Mouse (Mus musculus) gastrocnemius, postnatal 10 days (tissue): ENCODE results near the gene Tesmin. TPM values are rescaled to one million over a fixed set of nuclear protein-coding genes. Genes with fewer than 3 reads are reported as not detected.

ENCODE experiments used
- DNase-seq: peaks from one replicate; pipeline ENCODE4 v3.0.0; 2021; ENCODE audit warnings: mixed read lengths
- long read RNA-seq, 2 experiments: library from polyadenylated mRNA; stranded (forward); transcript quantifications; one replicate each; pipeline ENCODE4 v2.0.0; 2021
- total RNA-seq, 2 experiments: library from RNA; stranded (reverse); gene quantifications; 2 replicates each; pipeline ENCODE4 v1.2.3; 2021

Gene Tesmin
- total RNA-seq, result under 1 TPM; 0.68 to 0.77 TPM
- long read RNA-seq, experiment 1, result 0 reads
- long read RNA-seq, experiment 2, result 0 reads

DNA sequence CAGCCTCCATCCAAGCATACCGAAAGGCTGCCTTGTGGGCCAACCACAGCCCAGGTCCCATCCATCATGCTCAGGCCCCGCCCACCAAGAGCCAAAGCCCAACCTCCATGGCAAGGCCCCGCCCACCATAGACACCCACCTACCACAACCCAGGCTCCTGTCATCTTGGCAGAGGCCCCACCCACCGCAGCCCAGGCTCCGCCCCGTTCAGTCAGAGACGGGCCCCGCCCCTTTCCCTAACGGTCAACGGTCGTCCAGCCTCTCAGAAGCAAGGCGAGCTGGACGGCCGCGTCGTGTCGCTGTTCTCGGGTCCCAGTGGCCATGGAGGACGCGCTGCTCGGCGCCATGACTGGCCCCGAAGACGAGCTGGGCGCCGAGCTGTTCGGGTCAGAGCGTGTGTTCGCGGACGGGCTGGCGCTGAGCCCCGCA lies at the start of gene Tesmin:
Gene Tesmin (plus strand): TSS at position 229 of the 429 bp plus-strand sequence.
- DNase-seq, result peak; percentile 91

DNA sequence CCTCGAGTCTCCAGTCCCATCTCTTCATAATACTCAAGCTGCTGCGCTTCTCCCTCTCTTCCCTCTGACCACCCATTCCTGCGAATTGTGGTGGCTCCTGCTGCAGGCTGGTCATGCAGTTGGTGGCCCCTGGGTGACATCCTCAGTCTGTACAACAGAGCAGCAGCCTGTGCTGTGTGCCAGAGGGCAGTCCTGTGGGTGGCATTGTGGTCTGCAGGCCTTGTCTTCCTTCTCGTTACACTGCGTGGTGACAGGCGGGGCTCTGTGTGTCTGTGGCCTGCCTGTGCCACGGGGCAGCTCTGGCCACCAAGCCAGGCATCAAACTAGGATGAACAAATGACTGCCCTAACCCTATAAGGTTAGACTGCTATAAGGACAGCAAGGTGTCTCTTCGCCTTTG lies 49.5 kb upstream of the Tesmin start:
- no peak for DNase-seq

DNA sequence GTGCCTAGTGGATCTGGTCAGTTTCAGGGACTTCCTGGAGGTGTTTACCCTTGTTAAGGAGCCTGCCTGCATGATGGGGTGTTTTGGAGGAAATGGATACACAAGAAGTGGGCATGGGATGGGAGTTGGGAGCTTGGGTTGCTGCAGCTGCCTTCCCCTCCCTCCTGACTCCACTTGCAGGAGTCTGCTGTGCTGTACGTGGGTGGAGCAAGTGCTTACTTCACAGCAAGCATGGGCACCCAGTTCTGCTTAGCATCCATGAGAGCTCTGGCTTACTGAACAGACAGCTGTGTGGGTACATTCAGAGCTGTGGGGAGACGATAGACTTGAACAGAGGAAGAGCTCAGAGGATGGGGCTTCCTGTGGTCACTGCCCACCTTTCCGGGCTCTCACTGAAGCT lies 47.6 kb upstream of the Tesmin start:
- DNase-seq, result no peak

DNA sequence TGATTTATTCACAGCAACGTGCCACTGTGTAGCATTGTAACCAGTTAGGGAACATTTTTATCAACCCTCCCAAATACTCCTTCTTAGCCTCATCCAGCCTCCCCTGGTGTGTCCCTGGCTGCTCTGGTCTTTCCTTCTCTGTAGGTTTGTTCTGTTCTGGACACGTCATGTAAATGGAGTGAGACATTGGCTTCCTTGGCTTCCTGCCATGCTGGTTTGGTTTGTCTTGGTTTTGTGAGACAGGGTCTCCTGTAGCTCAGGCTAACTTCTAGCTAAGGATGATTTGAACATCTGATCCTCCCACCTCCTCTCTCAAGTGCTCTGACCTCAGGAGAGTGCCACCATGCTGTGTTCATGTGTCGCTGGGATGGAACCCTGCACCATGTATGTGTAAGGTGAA lies 44.7 kb upstream of the Tesmin start:
- no peak for DNase-seq

DNA sequence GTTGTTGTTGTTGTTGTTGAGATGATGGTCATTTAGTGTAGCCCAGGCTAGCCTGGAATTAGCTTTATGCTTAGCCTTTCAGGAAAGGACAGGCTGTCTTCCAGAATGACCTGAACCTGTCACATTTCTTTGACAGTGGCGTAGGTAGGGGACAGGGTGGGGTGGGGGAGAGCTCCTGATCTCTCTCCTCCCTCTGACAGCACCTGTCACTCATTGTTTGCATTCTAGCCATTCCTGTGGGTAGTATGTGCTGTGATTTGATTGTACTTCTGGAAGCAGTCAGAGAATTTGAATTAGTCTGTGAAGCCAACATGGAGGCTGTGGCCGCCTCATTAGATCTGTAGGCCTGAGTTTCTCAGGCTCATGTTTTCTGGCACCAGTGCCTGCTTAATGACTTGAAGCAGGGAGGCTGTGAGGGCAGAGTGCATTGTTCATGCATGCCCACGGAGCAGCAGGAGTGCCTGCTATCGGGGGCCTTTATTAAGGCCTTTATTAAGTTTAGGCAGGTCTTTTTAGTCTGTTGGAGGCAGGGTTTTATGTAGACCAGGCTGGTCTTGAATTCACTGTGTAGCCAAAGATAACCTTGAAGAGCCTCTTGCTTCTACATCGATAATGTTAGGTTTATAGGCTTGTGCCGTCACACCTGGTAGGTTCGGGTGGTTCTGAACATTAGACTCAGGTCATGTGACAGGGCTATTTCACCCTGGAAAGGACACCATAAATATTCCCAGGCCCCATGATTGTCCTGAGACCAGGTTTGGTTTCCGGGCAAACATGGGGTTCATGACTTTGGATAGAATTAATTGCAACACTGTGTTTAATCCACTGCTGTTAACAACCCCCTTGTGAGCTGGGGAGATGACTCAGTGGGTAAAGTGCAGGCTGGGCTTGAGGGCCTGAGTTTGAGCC lies 43.8 kb upstream of the Tesmin start:
- DNase-seq, result no peak

DNA sequence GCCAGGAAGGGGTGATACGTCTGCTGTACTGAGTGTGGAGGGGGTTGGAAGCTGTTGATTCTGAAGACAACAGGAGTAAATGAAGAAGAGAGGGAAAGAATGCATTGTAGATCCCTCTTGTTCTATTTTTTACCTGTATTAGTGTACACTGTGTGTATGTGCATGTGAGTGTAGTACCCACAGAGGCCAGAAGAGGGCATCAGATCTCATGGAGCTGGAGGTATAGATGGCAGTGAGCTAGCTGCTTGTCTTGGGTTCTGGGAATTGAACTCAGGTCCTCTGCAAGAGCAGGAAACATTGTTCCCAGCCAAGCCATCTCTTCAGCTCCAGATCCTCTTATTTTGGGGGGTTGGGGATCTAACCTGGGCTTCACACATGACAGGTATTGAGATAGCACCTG lies 40.9 kb upstream of the Tesmin start:
- no peak for DNase-seq

DNA sequence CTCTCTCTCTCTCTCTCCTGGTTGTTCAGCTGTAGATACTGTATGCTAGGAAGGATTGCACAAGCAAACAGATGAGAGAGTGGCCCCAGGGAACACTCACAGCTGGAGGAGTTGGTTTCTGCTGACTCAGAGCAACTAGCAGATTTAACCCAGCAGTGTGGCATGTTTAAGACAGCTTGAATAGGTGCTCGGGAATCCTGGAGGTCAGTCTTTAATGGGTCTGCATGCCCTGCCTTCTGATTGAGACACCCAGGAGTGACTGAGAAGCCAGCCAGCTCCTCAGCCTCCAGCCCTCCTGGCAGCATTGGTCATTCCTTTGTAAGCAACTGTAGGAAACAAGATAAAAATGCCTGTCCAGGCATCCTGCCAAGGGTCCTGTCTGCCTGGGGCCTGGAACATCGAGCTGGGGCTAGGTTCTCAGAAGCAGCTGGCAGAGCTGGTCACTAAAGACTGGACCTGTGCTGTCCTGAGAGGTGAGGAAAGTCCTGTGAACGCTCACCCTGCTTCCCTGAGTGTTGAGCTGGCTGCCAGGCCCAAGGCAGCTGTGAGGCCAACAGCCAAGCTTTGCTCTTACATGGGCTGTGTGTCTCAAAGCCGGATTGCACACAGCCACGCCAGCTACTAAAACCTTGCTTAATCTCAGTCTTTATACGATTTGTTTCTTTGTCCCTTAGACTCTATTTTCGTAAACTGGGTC lies 35.1 kb upstream of the Tesmin start:
- peak; percentile 57 for DNase-seq

DNA sequence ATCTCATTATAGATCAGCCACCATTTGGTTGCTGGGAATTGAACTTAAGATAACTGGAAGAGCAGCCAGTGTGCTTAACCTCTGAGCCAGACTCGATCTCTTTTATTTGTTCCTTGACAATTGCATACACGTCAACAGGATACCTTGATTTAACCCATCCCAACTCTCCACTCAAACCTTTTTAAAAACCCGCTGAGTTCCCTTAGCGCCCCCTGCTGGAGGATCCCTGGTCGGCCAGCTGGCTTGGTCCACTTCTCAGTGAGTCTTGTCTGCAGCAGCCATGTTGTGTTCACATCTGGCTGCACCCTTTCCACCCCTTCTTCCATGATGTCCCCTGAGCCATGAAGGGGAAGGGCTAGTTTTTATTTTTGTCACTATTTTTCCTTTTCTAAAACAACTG lies 33.6 kb upstream of the Tesmin start:
- peak; percentile 65 for DNase-seq

DNA sequence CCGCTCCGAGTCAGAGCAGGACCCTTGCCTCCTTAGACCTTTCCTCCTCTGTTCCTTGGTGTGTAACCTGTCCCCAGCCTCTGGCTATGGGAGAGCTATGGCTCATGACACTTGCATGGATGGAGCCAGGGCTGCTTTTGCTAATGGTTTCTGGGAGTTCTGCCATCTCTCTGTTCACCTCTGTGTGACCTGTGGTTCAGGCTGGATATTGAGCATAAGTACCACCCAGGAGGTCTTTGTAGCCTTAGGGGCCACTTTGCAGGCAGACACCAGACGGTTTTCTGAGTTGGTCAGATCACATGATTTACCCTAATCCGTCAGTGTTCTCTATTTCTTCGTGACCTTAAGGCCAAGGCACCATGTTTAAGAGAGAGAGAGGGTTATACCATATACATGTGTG lies 32.1 kb upstream of the Tesmin start:
- no peak for DNase-seq

DNA sequence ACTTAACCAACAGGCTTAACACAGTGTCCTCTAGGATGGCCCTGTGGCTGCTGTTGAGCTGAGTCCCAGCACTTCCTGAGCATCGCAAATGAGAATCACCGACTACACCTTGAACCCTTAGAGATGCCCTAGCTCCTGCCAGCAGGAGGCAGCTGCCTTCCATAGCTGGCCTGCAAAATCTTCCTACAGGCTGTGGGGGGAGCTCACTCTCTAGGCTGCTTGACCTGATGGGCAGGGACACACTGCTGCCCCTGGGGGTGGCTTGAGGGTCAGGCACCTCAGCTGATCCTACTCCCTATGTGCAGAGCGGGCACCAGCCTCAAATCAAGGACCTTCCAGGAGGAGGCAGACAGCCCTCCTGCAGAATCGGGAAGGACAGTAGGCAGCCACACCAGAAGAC lies 31.0 kb upstream of the Tesmin start:
- no peak for DNase-seq

DNA sequence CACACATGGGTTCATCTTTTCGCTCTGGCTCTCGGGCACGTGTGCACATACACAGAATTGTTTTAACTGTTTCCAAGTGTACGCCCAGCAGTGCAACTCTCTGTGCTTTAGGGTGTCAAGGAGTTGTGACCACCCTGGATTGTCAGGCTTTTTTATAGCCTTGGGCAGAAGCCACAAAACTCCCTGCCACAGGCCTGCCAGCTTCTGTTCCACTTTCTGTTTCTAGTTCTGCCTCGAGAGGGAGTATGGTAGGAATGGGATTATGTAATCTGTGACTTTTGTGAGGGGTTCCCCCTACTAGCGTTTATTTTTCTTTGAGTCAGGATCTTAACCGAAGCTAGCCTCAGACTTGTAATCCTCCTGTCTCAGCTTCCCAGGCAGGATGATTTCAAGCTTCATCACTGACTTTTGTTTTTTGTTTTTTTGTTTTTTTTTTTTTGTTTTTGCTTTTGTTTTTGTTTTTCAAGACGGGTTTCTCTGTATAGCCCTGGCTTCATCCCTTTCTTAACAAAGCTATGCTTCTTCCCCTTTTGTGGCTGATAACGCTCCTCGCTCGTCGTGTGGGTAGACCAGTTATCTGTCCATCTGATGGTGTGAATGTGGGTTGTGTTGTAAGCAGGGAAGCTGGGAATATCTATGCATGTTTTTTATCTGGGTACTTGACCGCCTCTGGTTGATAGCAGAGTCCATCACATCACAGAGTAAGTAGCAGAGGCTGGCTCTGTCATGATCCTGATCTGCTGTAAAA lies 28.6 kb upstream of the Tesmin start:
- DNase-seq, result no peak

DNA sequence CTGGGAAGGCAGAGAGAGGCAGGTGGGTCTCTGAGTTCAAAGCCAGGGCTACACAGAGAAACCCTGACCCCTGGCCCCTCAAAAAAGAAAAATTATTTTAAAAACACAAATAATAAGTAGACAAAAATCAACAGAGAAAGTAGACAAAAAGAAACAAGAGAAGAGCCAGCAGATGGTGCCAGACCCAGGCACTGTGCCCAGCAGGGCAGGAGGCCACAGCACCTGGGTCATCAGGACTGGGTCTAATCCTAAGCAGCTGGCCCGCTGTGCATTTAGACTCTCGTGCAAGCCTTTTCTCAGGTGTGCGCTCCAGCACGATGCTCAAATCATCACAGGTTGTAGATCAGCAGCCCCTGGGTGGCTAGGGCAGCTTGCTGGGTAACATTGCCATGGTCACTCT lies 25.1 kb upstream of the Tesmin start:
- no peak for DNase-seq

DNA sequence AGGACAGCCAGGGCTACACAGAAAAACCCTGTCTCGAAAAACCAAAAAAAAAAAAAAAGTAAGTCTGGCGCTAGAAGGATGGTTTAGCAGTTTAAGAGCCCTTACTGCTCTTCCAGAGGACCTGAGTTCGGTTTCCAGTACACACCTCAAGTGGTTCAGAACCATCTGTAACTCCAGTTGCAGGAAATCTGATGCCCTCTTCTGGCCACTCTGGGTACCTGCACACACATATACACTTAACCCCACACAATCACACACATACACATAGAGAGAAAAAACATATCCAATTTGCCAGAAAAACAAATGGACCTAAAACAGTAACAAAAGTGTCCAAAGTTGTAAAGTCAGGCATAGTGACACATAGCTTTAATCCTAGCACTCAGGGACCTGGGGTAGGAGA lies 23.6 kb upstream of the Tesmin start:
- no peak for DNase-seq

DNA sequence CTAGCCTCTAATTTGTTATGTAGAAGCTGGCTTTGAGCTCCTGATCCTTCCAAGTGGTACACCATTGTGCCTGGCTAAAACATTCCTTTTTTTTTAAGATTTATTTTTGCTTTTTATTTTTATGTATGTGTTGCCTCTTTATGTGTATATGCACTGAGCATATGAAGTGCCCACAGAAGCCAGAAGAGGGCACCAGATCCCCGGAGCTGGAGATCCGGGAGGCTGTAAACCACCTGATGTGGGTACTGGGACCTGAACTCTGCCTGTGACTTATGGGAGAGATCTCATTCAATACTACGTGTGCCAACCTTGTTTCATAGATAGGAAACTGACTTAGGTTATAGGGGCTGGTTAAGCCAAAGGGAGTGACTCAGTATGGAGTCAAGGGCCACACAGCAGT lies 20.4 kb upstream of the Tesmin start:
- DNase-seq, result no peak

DNA sequence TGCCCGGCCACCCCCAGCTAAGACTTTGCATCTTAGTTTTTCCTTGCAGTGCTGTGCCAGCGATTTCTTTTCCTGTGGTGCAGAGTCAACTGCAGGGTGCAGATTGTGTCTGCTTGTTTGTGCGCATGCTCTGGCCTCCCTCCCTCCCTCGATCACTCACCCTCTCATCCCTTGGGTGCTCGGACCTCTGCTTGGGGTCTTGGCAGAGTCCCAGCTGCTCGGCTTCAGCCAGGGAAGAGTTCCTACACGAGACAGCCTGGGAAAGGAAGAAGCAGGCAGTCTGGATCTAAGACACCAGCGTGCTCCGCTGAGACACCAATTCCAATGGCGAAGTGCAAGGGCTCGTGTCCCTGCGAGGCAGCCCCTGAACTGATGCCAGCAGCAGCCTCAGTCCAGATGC lies 15.3 kb upstream of the Tesmin start:
- peak; percentile 31 for DNase-seq

DNA sequence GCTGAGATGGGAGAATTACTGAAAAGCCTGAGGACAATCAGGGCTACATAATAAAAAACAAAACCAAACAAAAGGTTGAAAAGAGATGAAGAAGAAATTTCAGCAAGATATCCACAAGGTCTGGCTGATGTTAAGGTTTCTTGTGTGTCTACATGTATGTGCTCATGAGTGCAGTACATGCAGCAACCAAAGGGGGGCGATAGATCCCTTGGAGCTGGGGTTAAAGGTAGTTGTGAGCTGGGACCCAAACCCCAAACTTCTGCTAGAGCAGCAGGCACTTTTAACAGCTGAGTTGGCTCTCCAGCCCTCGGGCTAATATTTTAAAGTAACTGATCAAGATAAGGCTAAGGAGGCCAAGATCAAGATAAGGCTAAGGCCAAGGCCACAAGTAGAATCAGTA lies 14.6 kb upstream of the Tesmin start:
- DNase-seq, result no peak

DNA sequence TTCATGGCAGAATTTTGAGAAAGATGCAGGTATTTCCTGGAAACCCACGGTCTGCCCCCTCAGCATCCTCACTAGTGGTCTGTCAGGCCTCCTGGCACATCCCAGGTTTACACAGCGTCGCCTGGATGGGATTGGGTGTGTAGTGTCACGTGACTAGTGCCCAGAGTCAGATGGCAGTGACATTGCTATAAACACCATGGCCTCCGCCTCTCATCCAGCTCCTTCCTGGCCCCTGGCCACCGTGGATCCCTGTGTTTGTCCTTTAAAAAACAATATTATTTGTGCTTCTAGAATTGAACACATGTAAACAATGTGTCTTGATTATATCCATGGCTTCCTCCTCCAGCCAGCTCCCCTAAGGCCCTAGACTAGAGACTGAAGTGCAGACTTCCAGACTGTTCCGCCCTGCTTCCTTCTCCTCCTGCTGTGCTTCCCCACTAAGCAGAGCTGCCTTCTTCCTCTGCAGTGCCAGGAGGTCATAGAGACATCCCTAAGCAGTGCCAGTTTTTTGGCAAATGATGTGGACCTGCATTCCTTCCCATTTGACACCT lies 12.6 kb upstream of the Tesmin start:
- no peak for DNase-seq

DNA sequence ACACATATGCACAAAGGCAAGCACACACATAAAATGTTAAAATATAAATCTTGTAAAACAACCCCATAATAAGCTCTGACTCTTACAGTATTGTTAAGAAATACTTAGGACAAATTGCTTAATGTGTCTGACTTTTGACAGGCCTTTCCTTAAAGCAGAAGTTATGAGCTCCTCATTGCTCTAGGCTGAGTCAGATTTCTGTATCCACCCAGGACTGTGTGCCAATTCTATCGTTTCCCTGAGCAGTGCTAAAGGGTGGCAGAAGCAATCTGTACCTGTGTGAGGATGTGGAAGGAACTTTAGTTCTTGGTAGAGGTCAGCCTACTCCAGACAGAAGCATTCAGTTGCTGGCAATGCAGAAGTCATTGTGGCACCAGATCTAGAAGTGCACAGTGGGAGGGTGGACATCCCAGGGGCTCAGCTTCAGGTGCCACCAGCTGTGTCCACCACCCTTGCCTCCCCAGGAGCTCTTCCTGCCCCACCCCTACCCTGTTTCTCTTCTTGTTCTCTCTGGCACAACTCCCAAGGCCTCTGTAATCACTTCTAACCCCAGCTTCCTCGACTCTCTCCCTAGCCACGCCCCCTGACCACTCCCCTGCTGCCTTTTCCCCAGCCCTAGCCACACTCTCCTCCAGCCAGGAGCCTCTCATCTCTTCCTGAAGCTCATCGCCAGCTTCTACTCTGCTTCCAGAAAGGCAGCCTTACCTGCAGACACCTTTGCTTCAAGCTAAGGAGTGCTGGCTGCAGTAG lies 11.5 kb upstream of the Tesmin start:
- no peak for DNase-seq

DNA sequence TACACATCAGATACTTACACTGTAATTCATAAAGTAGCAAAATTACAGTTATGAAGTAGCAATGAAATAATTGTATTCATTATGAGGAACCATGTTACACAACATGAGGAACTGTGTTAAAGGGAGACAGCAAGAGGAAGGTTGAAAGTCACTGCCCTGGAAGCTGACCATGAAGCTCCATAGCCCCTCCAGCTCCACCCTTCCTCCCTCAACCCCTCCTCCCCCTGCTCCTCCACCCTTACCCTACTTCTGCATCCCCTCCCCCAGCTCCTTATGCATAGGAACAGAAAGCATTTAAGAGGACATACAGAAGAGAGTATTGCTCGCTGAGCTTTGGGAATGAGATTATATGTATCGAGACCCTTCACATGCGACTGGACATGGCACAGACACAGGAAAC lies 10.0 kb upstream of the Tesmin start:
- no peak for DNase-seq

DNA sequence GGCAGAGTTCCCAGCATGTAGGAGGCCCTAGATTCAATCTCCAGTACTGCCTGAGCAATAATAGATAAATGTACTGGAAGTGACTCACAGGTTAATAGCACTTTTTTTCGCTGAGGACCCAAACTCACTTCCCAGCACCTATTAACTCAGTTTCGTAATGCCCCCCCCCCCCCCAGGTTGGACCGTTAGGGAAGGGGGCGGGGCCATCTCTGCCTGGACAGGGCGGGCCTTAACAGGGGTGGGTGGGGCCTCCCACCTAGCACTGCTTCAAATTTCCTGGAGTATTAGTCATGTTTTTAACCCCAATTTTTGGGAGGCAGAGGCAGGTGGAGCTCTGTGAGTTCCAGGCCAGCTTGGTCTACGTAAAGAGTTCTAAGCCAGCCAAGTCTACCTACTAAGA lies 596 bp upstream of the Tesmin start:
- DNase-seq, result no peak

DNA sequence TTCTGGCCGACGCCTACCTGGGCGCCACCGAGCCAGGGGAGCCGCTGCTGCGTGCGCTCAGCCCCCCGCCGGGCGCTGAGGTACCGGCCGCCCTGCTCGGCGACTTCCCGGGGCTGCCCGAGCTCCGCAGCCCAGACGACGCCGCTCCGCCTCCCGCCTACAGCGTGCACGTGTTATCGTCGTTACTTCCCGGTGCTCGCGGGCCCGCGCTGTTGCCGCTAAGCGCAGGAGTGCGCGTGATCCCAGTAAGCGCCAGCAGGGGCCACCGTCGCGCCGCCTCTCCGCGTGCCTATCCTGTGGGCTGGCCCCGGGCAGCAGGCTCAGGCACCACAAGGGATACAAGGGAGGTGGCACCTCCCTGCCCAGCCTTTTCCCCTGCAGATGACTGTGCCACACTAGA lies 432 bp downstream of the Tesmin start:
- DNase-seq, result peak; percentile 93

DNA sequence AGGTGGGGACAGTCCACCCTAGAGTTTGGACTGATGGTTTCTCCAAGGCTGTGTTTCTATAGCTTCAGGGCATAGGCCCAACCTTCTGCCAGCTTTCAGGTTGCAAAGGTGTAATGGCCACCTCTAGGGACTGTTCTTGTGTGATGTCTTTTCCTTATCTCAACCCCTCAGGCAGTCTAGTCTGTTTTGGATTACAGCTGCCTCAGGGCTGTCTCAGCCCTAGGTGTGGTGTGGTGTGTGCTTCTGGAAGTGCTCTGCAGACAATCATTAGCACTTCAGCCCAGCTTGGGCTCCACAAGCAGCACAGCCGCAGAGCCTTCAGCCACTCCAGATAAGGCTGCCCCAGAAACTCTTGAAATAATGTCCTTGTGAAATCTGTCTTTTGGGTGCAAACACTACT lies 3.7 kb downstream of the Tesmin start:
- no peak for DNase-seq
